Mouse (Mus musculus): ENCODE results near the gene Mtmr6. TPM values are rescaled to one million over a fixed set of nuclear protein-coding genes. Genes with fewer than 3 reads are reported as not detected.
A peak's percentile ranks its signal among the peaks of the same experiment; 100 is the strongest.
"Not testable (repeated sequence)": the region's sequence is repeated elsewhere in the genome, so short reads cannot be mapped to it uniquely, and the experiment has no call there.

The Mtmr6 gene
- polyA plus RNA-seq, 1 experiment from 2014 or later: 68.2 TPM

DNA sequence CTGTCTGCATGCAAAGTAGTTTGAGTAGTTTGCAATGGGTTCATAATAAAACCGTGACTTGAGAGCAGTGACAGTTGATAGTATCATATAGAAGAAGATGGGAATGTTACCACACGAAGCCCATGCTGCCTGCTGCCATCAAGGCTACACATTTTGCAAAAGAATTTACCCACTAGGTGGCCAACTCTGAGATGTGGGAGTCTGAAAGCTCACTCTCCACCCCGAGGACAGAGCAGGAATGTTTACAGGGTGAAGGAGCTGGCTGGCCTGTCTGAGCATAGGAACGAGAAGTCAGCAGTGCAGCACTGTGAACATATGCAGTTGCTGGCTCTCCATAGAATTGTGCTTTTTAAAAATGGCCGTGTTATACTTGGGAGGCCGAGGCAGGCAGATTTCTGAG is 43.1 kb downstream of the Mtmr6 start:
- DNase-seq (ENCODE audit: low spot score) (peak; percentile 19), ATAC-seq (no peak)
- no peak overlapping the region for H3K27ac ChIP-seq (ENCODE audit: low read depth, low read length)
- no peaks in the 10 kb centered on the region for H3K27me3 ChIP-seq (replicated peaks; ENCODE audit: control insufficient read depth, insufficient read depth, low read length)
- no peak overlapping the region for H3K4me2 ChIP-seq (ENCODE audit: low read length)
- H3K36me3 ChIP-seq (ENCODE audit: control insufficient read depth, insufficient read depth, low read length): peaks cover 3% of the 10 kb centered on the region; the same call in 1 of the 2 replicates
- no peak overlapping the region for H3K4me3 ChIP-seq (ENCODE audit: low read depth, low read length)
- 71% methylated on average over 6 of the region's 6 CpGs for WGBS
- H3K9me3 ChIP-seq (replicated peaks; ENCODE audit: control insufficient read depth, low read length): no peaks in the 10 kb centered on the region
- no peak overlapping the region for H3K9ac ChIP-seq (ENCODE audit: low read length)
- no peaks in the 10 kb centered on the region for H3K4me1 ChIP-seq (ENCODE audit: control insufficient read depth, insufficient read depth, low read length)

DNA sequence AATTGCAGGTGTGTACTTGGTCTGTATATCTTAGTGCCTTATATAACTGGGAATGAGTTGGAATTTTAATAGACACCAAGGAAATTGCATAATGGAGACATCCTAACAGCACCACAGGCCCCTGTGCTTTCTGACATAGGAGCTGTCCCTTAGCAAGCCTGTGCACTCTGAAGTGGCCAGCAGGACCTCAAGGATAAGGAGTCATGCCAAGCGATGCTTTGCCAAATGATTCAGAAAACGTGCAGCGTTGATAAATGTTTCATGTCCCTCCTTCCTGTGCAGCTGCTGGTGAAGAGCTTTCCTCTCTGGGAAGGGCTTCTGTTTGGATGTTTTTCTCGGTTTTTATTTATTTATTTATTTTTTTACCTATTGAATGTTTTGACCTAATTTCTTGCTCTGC is 45.7 kb downstream of the Mtmr6 start:
- ATAC-seq (no peak), DNase-seq (ENCODE audit: low spot score) (peak; percentile 8)
- H3K27me3 ChIP-seq (replicated peaks; ENCODE audit: control insufficient read depth, insufficient read depth, low read length): no peaks in the 10 kb centered on the region
- no peaks in the 10 kb centered on the region for H3K9me3 ChIP-seq (replicated peaks; ENCODE audit: control insufficient read depth, low read length)
- H3K9ac ChIP-seq (ENCODE audit: low read length): no peak overlapping the region
- H3K27ac ChIP-seq (ENCODE audit: low read depth, low read length): no peak overlapping the region
- no peaks in the 10 kb centered on the region for H3K36me3 ChIP-seq (ENCODE audit: control insufficient read depth, insufficient read depth, low read length)
- H3K4me3 ChIP-seq (ENCODE audit: low read depth, low read length): no peak overlapping the region
- WGBS: 69% methylated on average over 4 of the region's 4 CpGs
- no peaks in the 10 kb centered on the region for H3K4me1 ChIP-seq (ENCODE audit: control insufficient read depth, insufficient read depth, low read length)
- H3K4me2 ChIP-seq (ENCODE audit: low read length): no peak overlapping the region

DNA sequence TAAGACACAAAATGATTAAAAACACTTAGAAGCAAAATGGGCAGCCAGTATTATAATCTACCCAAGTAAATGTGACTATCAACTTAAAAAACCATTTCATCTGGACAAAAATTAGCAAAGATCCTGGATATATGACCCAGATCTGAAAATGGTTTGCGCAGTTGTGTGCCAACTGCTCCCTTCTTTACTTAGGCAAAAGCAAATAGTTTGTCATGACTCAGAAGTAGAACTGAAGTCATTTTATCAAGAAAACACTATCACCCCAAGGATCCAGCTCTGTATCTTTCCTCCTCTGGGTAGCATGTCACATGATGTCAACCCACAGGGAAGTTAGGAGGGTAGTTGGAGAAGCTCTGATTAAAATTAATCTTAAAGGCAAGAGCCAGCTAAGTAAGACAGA is 54.2 kb downstream of the Mtmr6 start:
- H3K4me3 ChIP-seq (ENCODE audit: low read depth, low read length): no peak overlapping the region

DNA sequence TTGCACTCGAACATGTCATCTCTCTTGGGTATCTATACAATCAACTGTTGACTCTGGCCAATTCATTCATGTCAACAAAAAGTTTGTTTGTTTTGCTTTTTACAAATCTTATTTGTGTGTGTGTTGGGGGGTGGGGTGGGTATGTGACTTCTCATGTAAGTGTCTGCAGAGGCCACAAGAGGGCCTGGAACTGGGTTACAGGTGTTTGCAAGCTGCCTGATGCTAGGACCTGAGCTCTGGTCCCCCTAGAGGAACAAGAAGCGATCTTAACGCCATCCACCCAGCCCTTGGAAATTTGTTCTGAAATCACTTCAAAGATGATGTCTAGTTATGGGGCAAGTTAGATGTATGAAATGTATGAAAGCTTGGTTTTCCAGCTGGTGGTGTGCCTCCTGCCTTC is 55.8 kb downstream of the Mtmr6 start:
- Histone ChIP-seq H3K27me3 (replicated peaks; ENCODE audit: control insufficient read depth, insufficient read depth, low read length) (no peaks in the 10 kb centered on the region), H3K4me1 (ENCODE audit: control insufficient read depth, insufficient read depth, low read length) (no peaks in the 10 kb centered on the region), H3K4me3 (ENCODE audit: low read depth, low read length) (no peak overlapping the region), H3K4me2 (ENCODE audit: low read length) (no peak overlapping the region), H3K27ac (ENCODE audit: low read depth, low read length) (no peak overlapping the region), H3K36me3 (ENCODE audit: control insufficient read depth, insufficient read depth, low read length) (no peaks in the 10 kb centered on the region), H3K9me3 (replicated peaks; ENCODE audit: control insufficient read depth, low read length) (no peaks in the 10 kb centered on the region), H3K9ac (ENCODE audit: low read length) (no peak overlapping the region)
- ATAC-seq: no peak
- no peak for DNase-seq (ENCODE audit: low spot score)
- 78% methylated on average over 3 of the region's 3 CpGs for WGBS

More for the DNA sequence above, 54.2 kb downstream of the Mtmr6 start:
- H3K9ac ChIP-seq (ENCODE audit: low read length): no peak overlapping the region
- H3K4me1 ChIP-seq (ENCODE audit: control insufficient read depth, insufficient read depth, low read length): no peaks in the 10 kb centered on the region
- ATAC-seq: no peak
- H3K9me3 ChIP-seq (replicated peaks; ENCODE audit: control insufficient read depth, low read length): no peaks in the 10 kb centered on the region
- no peak for DNase-seq (ENCODE audit: low spot score)
- no peak overlapping the region for H3K4me2 ChIP-seq (ENCODE audit: low read length)
- H3K27ac ChIP-seq (ENCODE audit: low read depth, low read length): no peak overlapping the region
- 100% methylated on average over 1 of the region's 1 CpGs for whole genome bisulfite sequencing
- H3K27me3 ChIP-seq (replicated peaks; ENCODE audit: control insufficient read depth, insufficient read depth, low read length): no peaks in the 10 kb centered on the region
- H3K36me3 ChIP-seq (ENCODE audit: control insufficient read depth, insufficient read depth, low read length): no peaks in the 10 kb centered on the region

DNA sequence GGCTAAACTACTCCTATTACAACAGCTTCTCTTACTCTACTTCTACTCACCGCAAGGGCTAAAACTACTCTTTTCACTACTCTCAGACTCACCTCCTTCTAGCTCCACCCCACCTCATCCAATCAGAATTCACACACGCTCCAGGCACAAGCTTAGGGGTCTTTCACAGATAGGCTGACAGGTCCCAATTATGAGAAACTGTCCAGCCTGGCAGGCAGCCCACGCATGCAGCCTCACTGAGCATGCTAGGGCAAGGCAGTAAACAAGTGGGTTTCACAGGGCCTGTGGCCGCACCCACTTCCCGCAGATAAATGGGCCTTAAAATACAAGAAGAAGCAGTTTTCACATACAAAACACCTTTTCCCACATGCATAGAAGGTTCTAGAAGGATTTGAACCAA is 75.0 kb downstream of the Mtmr6 start:
- H3K27ac ChIP-seq (ENCODE audit: low read depth, low read length); H3K27me3 ChIP-seq (replicated peaks; ENCODE audit: control insufficient read depth, insufficient read depth, low read length); H3K4me2 ChIP-seq (ENCODE audit: low read length); H3K4me3 ChIP-seq (ENCODE audit: low read depth, low read length); H3K4me1 ChIP-seq (ENCODE audit: control insufficient read depth, insufficient read depth, low read length); H3K9me3 ChIP-seq (replicated peaks; ENCODE audit: control insufficient read depth, low read length); H3K36me3 ChIP-seq (ENCODE audit: control insufficient read depth, insufficient read depth, low read length); H3K9ac ChIP-seq (ENCODE audit: low read length); ATAC-seq: not testable (repeated sequence)
- DNase-seq (ENCODE audit: low spot score): peak; percentile 33
- 52% methylated on average over 5 of the region's 5 CpGs for WGBS

DNA sequence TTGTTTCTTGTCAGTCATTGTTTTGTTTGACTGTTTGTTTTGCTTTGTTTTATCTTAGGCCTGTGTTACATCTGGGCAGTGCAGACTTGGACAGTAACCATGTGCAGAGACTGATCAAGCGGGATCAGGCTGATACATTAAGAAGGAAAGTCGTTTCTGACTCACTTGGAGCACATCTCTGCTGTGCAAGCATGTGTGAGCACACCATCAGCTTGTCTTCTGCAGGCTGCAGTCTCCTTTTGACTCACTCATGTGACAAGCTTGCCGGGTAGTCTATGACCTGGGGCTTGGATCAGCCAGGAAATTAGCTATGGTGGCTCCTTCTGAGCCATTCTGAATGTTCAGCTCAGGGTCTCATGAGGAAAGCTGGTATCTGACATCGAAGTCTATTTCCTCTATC is 75.5 kb downstream of the Mtmr6 start:
- DNase-seq (ENCODE audit: low spot score): no peak
- no peaks in the 10 kb centered on the region for H3K9me3 ChIP-seq (replicated peaks; ENCODE audit: control insufficient read depth, low read length)
- no peak overlapping the region for H3K4me2 ChIP-seq (ENCODE audit: low read length)
- no peaks in the 10 kb centered on the region for H3K36me3 ChIP-seq (ENCODE audit: control insufficient read depth, insufficient read depth, low read length)
- H3K27me3 ChIP-seq (replicated peaks; ENCODE audit: control insufficient read depth, insufficient read depth, low read length): no peaks in the 10 kb centered on the region
- H3K27ac ChIP-seq (ENCODE audit: low read depth, low read length): no peak overlapping the region
- no peak overlapping the region for H3K4me3 ChIP-seq (ENCODE audit: low read depth, low read length)
- H3K4me1 ChIP-seq (ENCODE audit: control insufficient read depth, insufficient read depth, low read length): no peaks in the 10 kb centered on the region
- 86% methylated on average over 4 of the region's 4 CpGs for WGBS
- H3K9ac ChIP-seq (ENCODE audit: low read length): no peak overlapping the region
- ATAC-seq: no peak

DNA sequence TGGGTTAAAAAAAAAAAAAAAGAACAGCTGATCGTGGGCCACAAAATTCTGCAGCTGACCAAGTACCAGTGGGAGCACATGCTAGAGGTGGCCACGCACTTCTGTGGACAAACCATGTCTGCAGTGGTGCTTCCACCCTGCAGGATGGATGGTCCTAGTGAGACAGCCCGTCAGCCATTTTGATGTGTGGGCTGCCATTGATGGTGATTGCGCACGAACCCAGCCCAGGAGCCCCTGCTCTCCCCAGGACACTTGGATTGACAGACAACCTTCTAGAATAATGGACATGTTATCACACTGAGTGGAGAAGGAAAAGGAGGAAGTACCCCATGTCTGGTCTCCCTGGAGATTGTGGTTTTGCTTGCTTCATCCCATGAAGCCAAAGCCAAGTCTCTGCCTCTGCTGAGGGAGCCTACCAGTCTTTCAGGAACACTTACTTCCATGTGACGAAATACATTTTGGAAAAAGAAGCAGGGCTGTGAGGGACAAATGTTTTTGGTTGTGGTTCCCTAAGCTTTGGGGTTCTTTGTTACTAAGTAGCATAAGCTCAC is 80.4 kb downstream of the Mtmr6 start:
- Histone ChIP-seq H3K9ac (ENCODE audit: low read length) (no peak overlapping the region), H3K27ac (ENCODE audit: low read depth, low read length) (no peak overlapping the region), H3K4me3 (ENCODE audit: low read depth, low read length) (no peak overlapping the region), H3K27me3 (replicated peaks; ENCODE audit: control insufficient read depth, insufficient read depth, low read length) (no peaks in the 10 kb centered on the region), H3K4me2 (ENCODE audit: low read length) (no peak overlapping the region), H3K36me3 (ENCODE audit: control insufficient read depth, insufficient read depth, low read length) (no peaks in the 10 kb centered on the region), H3K4me1 (ENCODE audit: control insufficient read depth, insufficient read depth, low read length) (no peaks in the 10 kb centered on the region), H3K9me3 (replicated peaks; ENCODE audit: control insufficient read depth, low read length) (no peaks in the 10 kb centered on the region)
- ATAC-seq (no peak), DNase-seq (ENCODE audit: low spot score) (no peak)
- WGBS: 97% methylated on average over 6 of the region's 6 CpGs

MicroRNAs encoded within 50 kb of the gene (microRNA counts, 519-probe panel; counts per million panel counts)
- microRNA mmu-miR-719: not detected

Small RNA genes lying within 50 kb of the gene (microRNA-seq; reads per million reads assigned to microRNA genes)
- gene Mir719: not detected

Other genes with a start within 250 kb of the Mtmr6 start
- gene Atp8a2, start 68.0 kb upstream of the Mtmr6 start, polyA plus RNA-seq (2014; fragmentation: Nextera tagmentation; extraction: Ambion mirVana): 13.0 and 22.7 TPM in 2 replicates
- not detected in 2 replicates for gene Nupl1, start 13.8 kb upstream of the Mtmr6 start, polyA plus RNA-seq (2014; fragmentation: Nextera tagmentation; extraction: Ambion mirVana)
- gene Gm49336, start 13.7 kb upstream of the Mtmr6 start, polyA plus RNA-seq (2014; fragmentation: Nextera tagmentation; extraction: Ambion mirVana): 61.0 and 71.8 TPM in 2 replicates
- gene Amer2, start 108.0 kb downstream of the Mtmr6 start, polyA plus RNA-seq (2014; fragmentation: Nextera tagmentation; extraction: Ambion mirVana): 9.4 and 16.0 TPM in 2 replicates